Mouse (Mus musculus): ENCODE data around the gene Tmem119. TPM values are rescaled to one million over a fixed set of nuclear protein-coding genes. Genes with fewer than 3 reads are reported as not detected.

The Tmem119 gene
- total and polyA plus RNA-seq, 2 experiments from 2014 or later: 12.4 to 28.4 TPM

GRCm38 (mm10) chr5:113842906-113843305 lies 42.6 kb upstream of the Tmem119 start:
- no peak for TF ChIP-seq EP300 (IDR thresholded peaks at IDR 0.05; ENCODE audit: low read depth)
- no peak for TF ChIP-seq CTCF (IDR thresholded peaks at IDR 0.05; ENCODE audit: low read depth)
- ATAC-seq (ENCODE audit: insufficient read depth, low read depth): no peak
- Histone ChIP-seq H3K36me3 (replicated peaks; ENCODE audit: control insufficient read depth, insufficient read depth, low read length) (peaks cover 63% of the 10 kb centered on the region), H3K4me1 (ENCODE audit: control insufficient read depth, insufficient read depth) (no peaks in the 10 kb centered on the region), H3K9ac (replicated peaks; ENCODE audit: low read depth, low read length) (no peak overlapping the region), H3K4me3 (ENCODE audit: low read depth, low read length) (no peak overlapping the region), H3K27me3 (ENCODE audit: control insufficient read depth, insufficient read depth, low read length) (no peaks in the 10 kb centered on the region), H3K27ac (ENCODE audit: low read depth) (no peak overlapping the region), H3K9me3 (replicated peaks; ENCODE audit: control insufficient read depth, low read length) (no peaks in the 10 kb centered on the region), H3K4me2 (ENCODE audit: low read depth, low read length) (no peak overlapping the region)
- DNase-seq (ENCODE audit: low spot score): no peak
- WGBS: 87% methylated on average over 9 of the region's 9 CpGs

GRCm38 (mm10) chr5:113842244-113842643 lies 41.9 kb upstream of the Tmem119 start:
- 78% methylated on average over 9 of the region's 9 CpGs for WGBS
- no peak overlapping the region for H3K4me3 ChIP-seq (ENCODE audit: low read depth, low read length)
- no peak for ATAC-seq (ENCODE audit: insufficient read depth, low read depth)
- no peaks in the 10 kb centered on the region for H3K27me3 ChIP-seq (ENCODE audit: control insufficient read depth, insufficient read depth, low read length)
- H3K27ac ChIP-seq (ENCODE audit: low read depth): no peak overlapping the region
- no peak overlapping the region for H3K9ac ChIP-seq (replicated peaks; ENCODE audit: low read depth, low read length)
- H3K4me1 ChIP-seq (ENCODE audit: control insufficient read depth, insufficient read depth): no peaks in the 10 kb centered on the region
- H3K9me3 ChIP-seq (replicated peaks; ENCODE audit: control insufficient read depth, low read length): no peaks in the 10 kb centered on the region
- H3K36me3 ChIP-seq (replicated peaks; ENCODE audit: control insufficient read depth, insufficient read depth, low read length): peaks cover 56% of the 10 kb centered on the region
- H3K4me2 ChIP-seq (ENCODE audit: low read depth, low read length): no peak overlapping the region
- no peak for TF ChIP-seq EP300 (IDR thresholded peaks at IDR 0.05; ENCODE audit: low read depth)
- no peak for TF ChIP-seq CTCF (IDR thresholded peaks at IDR 0.05; ENCODE audit: low read depth)
- no peak for DNase-seq (ENCODE audit: low spot score)

DNA sequence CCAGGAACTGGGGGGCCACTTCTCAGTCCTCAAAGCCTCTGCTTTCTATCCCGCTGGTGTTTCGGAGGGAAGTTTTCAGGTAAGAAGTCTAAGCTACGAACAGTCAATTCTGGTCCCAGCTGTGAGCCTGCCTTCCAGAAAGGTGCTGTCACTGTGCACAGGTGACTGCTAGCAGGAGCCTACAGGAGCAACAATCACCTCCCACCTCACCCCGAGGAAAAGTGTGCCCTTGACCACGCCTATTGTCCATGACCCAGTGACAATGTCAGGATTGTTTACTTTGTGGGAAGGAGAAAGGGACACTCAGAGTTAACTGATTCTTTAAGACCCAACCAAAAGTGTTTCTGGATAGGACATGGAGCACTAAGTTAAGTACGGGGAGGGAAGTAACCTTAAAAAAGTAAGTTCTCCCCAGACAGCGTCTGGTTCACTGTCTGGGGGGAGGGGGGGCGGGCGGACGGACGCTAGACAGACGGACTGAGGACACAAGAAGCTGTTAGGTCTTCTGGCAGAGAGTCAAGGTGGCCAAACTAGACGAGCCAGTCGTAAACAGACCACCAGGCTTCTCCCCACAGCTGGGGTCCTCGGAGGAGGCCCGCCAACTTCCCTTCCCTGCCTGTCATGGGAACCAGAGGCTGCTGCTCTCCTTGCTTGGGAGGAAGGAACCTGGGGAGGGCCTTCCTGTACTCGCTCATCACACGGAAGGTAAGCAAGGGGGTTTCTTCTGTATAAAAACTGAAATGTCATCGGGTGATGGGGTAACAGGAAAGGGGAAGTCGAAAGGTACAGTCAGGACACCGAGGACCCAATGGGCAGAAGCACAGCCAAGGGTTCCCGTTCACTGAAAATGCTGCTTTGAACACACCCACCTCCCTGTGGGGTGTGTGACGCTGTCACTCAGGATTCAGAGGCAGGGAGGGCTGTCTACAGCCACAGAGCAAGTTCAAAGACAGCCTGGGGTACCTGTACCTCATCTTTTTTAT lies 41.2 kb upstream of the Tmem119 start:
- no peaks in the 10 kb centered on the region for H3K27me3 ChIP-seq (ENCODE audit: control insufficient read depth, insufficient read depth, low read length)
- H3K27ac ChIP-seq (ENCODE audit: low read depth): no peak overlapping the region
- peaks cover 49% of the 10 kb centered on the region for H3K36me3 ChIP-seq (replicated peaks; ENCODE audit: control insufficient read depth, insufficient read depth, low read length)
- 70% methylated on average over 23 of the region's 23 CpGs for WGBS
- no peak overlapping the region for H3K9ac ChIP-seq (replicated peaks; ENCODE audit: low read depth, low read length)
- H3K4me3 ChIP-seq (ENCODE audit: low read depth, low read length): no peak overlapping the region
- ATAC-seq (ENCODE audit: insufficient read depth, low read depth): no peak
- H3K4me2 ChIP-seq (ENCODE audit: low read depth, low read length): no peak overlapping the region
- DNase-seq (ENCODE audit: low spot score): no peak
- no peaks in the 10 kb centered on the region for H3K9me3 ChIP-seq (replicated peaks; ENCODE audit: control insufficient read depth, low read length)
- no peak for TF ChIP-seq EP300 (IDR thresholded peaks at IDR 0.05; ENCODE audit: low read depth)
- TF ChIP-seq CTCF (IDR thresholded peaks at IDR 0.05; ENCODE audit: low read depth): no peak
- no peaks in the 10 kb centered on the region for H3K4me1 ChIP-seq (ENCODE audit: control insufficient read depth, insufficient read depth)

GRCm38 (mm10) chr5:113840443-113840842 lies 40.1 kb upstream of the Tmem119 start:
- H3K9me3 ChIP-seq (replicated peaks; ENCODE audit: control insufficient read depth, low read length): no peaks in the 10 kb centered on the region
- DNase-seq (ENCODE audit: low spot score): no peak
- WGBS: 91% methylated on average over 4 of the region's 4 CpGs
- ATAC-seq (ENCODE audit: insufficient read depth, low read depth): no peak
- H3K36me3 ChIP-seq (replicated peaks; ENCODE audit: control insufficient read depth, insufficient read depth, low read length): peaks cover 38% of the 10 kb centered on the region
- no peaks in the 10 kb centered on the region for H3K4me1 ChIP-seq (ENCODE audit: control insufficient read depth, insufficient read depth)
- no peak overlapping the region for H3K27ac ChIP-seq (ENCODE audit: low read depth)
- no peak overlapping the region for H3K9ac ChIP-seq (replicated peaks; ENCODE audit: low read depth, low read length)
- H3K4me2 ChIP-seq (ENCODE audit: low read depth, low read length): no peak overlapping the region
- no peak overlapping the region for H3K4me3 ChIP-seq (ENCODE audit: low read depth, low read length)
- H3K27me3 ChIP-seq (ENCODE audit: control insufficient read depth, insufficient read depth, low read length): no peaks in the 10 kb centered on the region
- TF ChIP-seq EP300 (IDR thresholded peaks at IDR 0.05; ENCODE audit: low read depth) (no peak), CTCF (IDR thresholded peaks at IDR 0.05; ENCODE audit: low read depth) (no peak)

DNA sequence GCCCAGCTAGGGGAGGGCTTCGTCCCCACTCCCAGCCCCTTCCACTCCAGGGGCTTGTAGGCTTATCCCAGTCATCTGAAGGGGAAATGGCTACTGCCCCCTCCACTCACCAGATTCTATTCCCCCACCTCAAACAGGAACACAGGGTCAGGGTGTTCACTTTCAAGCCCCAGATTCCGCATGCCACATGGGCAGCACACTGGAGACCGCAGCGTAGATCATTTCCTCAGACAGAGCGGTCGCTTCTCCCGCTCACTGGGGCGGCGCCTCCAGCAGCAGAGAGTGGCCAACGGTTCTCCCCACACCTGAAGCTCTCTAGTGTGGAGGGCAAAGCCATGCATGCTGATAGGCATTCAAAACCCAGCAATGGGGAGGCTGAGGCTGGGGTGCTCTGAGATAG lies 36.6 kb upstream of the Tmem119 start:
- Histone ChIP-seq H3K27ac (ENCODE audit: low read depth) (no peak overlapping the region), H3K27me3 (ENCODE audit: control insufficient read depth, insufficient read depth, low read length) (no peaks in the 10 kb centered on the region), H3K4me2 (ENCODE audit: low read depth, low read length) (no peak overlapping the region), H3K4me1 (ENCODE audit: control insufficient read depth, insufficient read depth) (no peaks in the 10 kb centered on the region), H3K4me3 (ENCODE audit: low read depth, low read length) (no peak overlapping the region), H3K9ac (replicated peaks; ENCODE audit: low read depth, low read length) (no peak overlapping the region), H3K9me3 (replicated peaks; ENCODE audit: control insufficient read depth, low read length) (no peaks in the 10 kb centered on the region), H3K36me3 (replicated peaks; ENCODE audit: control insufficient read depth, insufficient read depth, low read length) (0 out of 2 replicates have a peak, but pooled peaks cover 5% of the 10 kb centered on the region)
- ATAC-seq (ENCODE audit: insufficient read depth, low read depth) (no peak), DNase-seq (ENCODE audit: low spot score) (no peak)
- WGBS: 85% methylated on average over 10 of the region's 10 CpGs
- TF ChIP-seq EP300 (IDR thresholded peaks at IDR 0.05; ENCODE audit: low read depth) (no peak), CTCF (IDR thresholded peaks at IDR 0.05; ENCODE audit: low read depth) (no peak)
